Mouse (Mus musculus): Measurements from ENCODE around the gene Spns1.

Spns1 gene

GRCm38 (mm10) chr7:126369393-126369792 is 7.9 kb downstream of the Spns1 start, which contains the start of gene Lat:
Lat (minus strand) TSS chr7:126369570.
- DNase-seq (ENCODE audit: low read depth, low spot score): no peak

- DNase-seq (ENCODE audit: low read depth, low spot score): no peak
These were observed 8.9 kb downstream of the Spns1 start for GRCm38 (mm10) chr7:126368367-126368766.

GRCm38 (mm10) chr7:126367636-126368035 is 9.6 kb downstream of the Spns1 start:
- DNase-seq (ENCODE audit: low read depth, low spot score): no peak

- no peak for DNase-seq (ENCODE audit: low read depth, low spot score)
These were observed 14.2 kb downstream of the Spns1 start for GRCm38 (mm10) chr7:126363038-126363437.

- no peak for DNase-seq (ENCODE audit: low read depth, low spot score)
These were observed 18.2 kb downstream of the Spns1 start for GRCm38 (mm10) chr7:126359049-126359448.

- no peak for DNase-seq (ENCODE audit: low read depth, low spot score)
These were observed 18.8 kb downstream of the Spns1 start for GRCm38 (mm10) chr7:126358413-126358812.

GRCm38 (mm10) chr7:126357838-126358237 is 19.4 kb downstream of the Spns1 start:
- DNase-seq (ENCODE audit: low read depth, low spot score): no peak

- DNase-seq (ENCODE audit: low read depth, low spot score): no peak
These were observed 20.3 kb downstream of the Spns1 start for GRCm38 (mm10) chr7:126356793-126357591.

GRCm38 (mm10) chr7:126355847-126356597 is 21.2 kb downstream of the Spns1 start:
- DNase-seq (ENCODE audit: low read depth, low spot score): no peak

- no peak for DNase-seq (ENCODE audit: low read depth, low spot score)
These were observed 22.3 kb downstream of the Spns1 start for GRCm38 (mm10) chr7:126354738-126355614.

GRCm38 (mm10) chr7:126353994-126354365 is 23.3 kb downstream of the Spns1 start:
- DNase-seq (ENCODE audit: low read depth, low spot score): no peak

- no peak for DNase-seq (ENCODE audit: low read depth, low spot score)
These were observed 23.8 kb downstream of the Spns1 start for GRCm38 (mm10) chr7:126353251-126353993.

GRCm38 (mm10) chr7:126351419-126351951 is 25.8 kb downstream of the Spns1 start:
- no peak for DNase-seq (ENCODE audit: low read depth, low spot score)

GRCm38 (mm10) chr7:126350748-126351418 is 26.4 kb downstream of the Spns1 start:
- DNase-seq (ENCODE audit: low read depth, low spot score): no peak

GRCm38 (mm10) chr7:126348293-126348692 is 29.0 kb downstream of the Spns1 start:
- DNase-seq (ENCODE audit: low read depth, low spot score): no peak

- DNase-seq (ENCODE audit: low read depth, low spot score): no peak
These were observed 30.2 kb downstream of the Spns1 start for GRCm38 (mm10) chr7:126347098-126347497.

GRCm38 (mm10) chr7:126345969-126346368 is 31.3 kb downstream of the Spns1 start:
- no peak for DNase-seq (ENCODE audit: low read depth, low spot score)

- DNase-seq (ENCODE audit: low read depth, low spot score): no peak
These were observed 31.7 kb downstream of the Spns1 start for GRCm38 (mm10) chr7:126345557-126345956.

- no peak for DNase-seq (ENCODE audit: low read depth, low spot score)
These were observed 36.4 kb downstream of the Spns1 start for GRCm38 (mm10) chr7:126340896-126341295.

GRCm38 (mm10) chr7:126340206-126340618 is 37.0 kb downstream of the Spns1 start:
- no peak for DNase-seq (ENCODE audit: low read depth, low spot score)

Measured in brain, embryonic 18.5 days (tissue).